In genomic region chrX:16911241-16911873, GRCm38 (mm10) we compare ENCODE assay signal across 9 mouse cellular contexts. TPM values are rescaled to one million over a fixed set of nuclear protein-coding genes. Genes with fewer than 3 reads are reported as not detected.
DNase-seq lines count a peak whose midpoint lies in the region; ATAC-seq and TF ChIP-seq lines count a peak whose summit lies in the region.
"Had no signal": no experiment of that assay in that cellular context is flagged by ENCODE, and none has a peak within 500 bp of the region (broad histone marks: within the 10 kb centered on the region; RNA-seq: fewer than 3 reads in every experiment).

Gene Ndp, minus strand, starts transcription at chrX:16911774.

- no peak for ATAC-seq in embryonic facial prominence, embryonic 13.5 days (ENCODE audit: insufficient number of reproducible peaks, insufficient read depth, low FRiP score, low TSS enrichment, low read depth)
- ATAC-seq in limb, embryonic 14.5 days (ENCODE audit: low FRiP score, low read depth), result no peak

- peak within 1 kb of the TSS; percentile 55 for H3K4me2 ChIP-seq in embryonic facial prominence, embryonic 13.5 days
- peak within 1 kb of the TSS; percentile 43 for H3K4me2 ChIP-seq in limb, embryonic 14.5 days (replicated peaks; ENCODE audit: low read depth, low read length, severe bottlenecking)

- no peak within 1 kb of the TSS for H3K27ac ChIP-seq in heart, adult 2 months
- no peak within 1 kb of the TSS for H3K27ac ChIP-seq in embryonic facial prominence, embryonic 13.5 days
- H3K27ac ChIP-seq in limb, embryonic 14.5 days (replicated peaks; ENCODE audit: low read depth, low read length), result no peak within 1 kb of the TSS

- no peak within 1 kb of the TSS for H3K9ac ChIP-seq in heart, adult 2 months (ENCODE audit: low read depth, low read length)
- H3K9ac ChIP-seq in embryonic facial prominence, embryonic 13.5 days, result peak within 1 kb of the TSS; percentile 54; the same call in 1 of the 2 replicates
- H3K9ac ChIP-seq in limb, embryonic 14.5 days (ENCODE audit: low read depth, low read length, severe bottlenecking), result peak within 1 kb of the TSS; percentile 7; the same call in 1 of the 2 replicates

- 21% methylated on average over 13 of the region's 13 CpGs for WGBS in heart, adult 2 months
- 19% methylated on average over 13 of the region's 13 CpGs for WGBS in embryonic facial prominence, embryonic 13.5 days
- 27% methylated on average over 13 of the region's 13 CpGs for WGBS in limb, embryonic 14.5 days

- no peaks in the 10 kb centered on the region for H3K27me3 ChIP-seq in heart, adult 2 months (ENCODE audit: control insufficient read depth, insufficient read depth, low read length)
- peaks cover 15% of the 10 kb centered on the region for H3K27me3 ChIP-seq in embryonic facial prominence, embryonic 13.5 days
- no peaks in the 10 kb centered on the region for H3K27me3 ChIP-seq in limb, embryonic 14.5 days (ENCODE audit: control insufficient read depth, insufficient read depth, low read length)

- no peaks in the 10 kb centered on the region for H3K36me3 ChIP-seq in heart, adult 2 months (ENCODE audit: control insufficient read depth, insufficient read depth, low read length)
- H3K36me3 ChIP-seq in embryonic facial prominence, embryonic 13.5 days, result no peaks in the 10 kb centered on the region
- H3K36me3 ChIP-seq in limb, embryonic 14.5 days (ENCODE audit: control insufficient read depth, insufficient read depth, low read length), result no peaks in the 10 kb centered on the region

- no peak for TF ChIP-seq POLR2A in heart, adult 2 months (IDR thresholded peaks at IDR 0.05; ENCODE audit: insufficient read depth, low read depth, low read length)
- no peak for TF ChIP-seq POLR2A in limb, embryonic 14.5 days (IDR thresholded peaks at IDR 0.05; ENCODE audit: borderline replicate concordance, extremely low read depth, insufficient read depth, insufficient read length)

- no peak for TF ChIP-seq CTCF in heart, adult 2 months (IDR thresholded peaks at IDR 0.05)

- peak within 1 kb of the TSS; percentile 10; the same call in 1 of the 2 replicates for H3K4me3 ChIP-seq in heart, adult 2 months
- H3K4me3 ChIP-seq in embryonic facial prominence, embryonic 13.5 days, result peak within 1 kb of the TSS; percentile 33
- peak within 1 kb of the TSS; percentile 25 for H3K4me3 ChIP-seq in limb, embryonic 14.5 days (replicated peaks; ENCODE audit: low read length)

- no peaks in the 10 kb centered on the region for H3K9me3 ChIP-seq in embryonic facial prominence, embryonic 13.5 days
- no peaks in the 10 kb centered on the region for H3K9me3 ChIP-seq in limb, embryonic 14.5 days (ENCODE audit: control insufficient read depth, low read length)

- no peak for DNase-seq in heart, adult 2 months
- no peak for DNase-seq in heart, adult 8-10 months (ENCODE audit: low spot score)
- peak; percentile 62 for DNase-seq in Muller cell, postnatal 12 days (ENCODE audit: inconsistent ontology term)
- peak; percentile 3 for DNase-seq in limb, embryonic 14.5 days (ENCODE audit: low spot score)
- no peak for DNase-seq in testis, postnatal 10 days (ENCODE audit: low spot score)
- no peak for DNase-seq in gastrocnemius, postnatal 4 days (ENCODE audit: low spot score in 2 of 2)
- DNase-seq in urinary bladder, adult 18-20 months (ENCODE audit: low spot score in 2 of 2), result no peak

- intact Hi-C loops in heart, adult 2 months (cut with DNase I), result no loop called here

- H3K4me1 ChIP-seq in heart, adult 2 months (ENCODE audit: control insufficient read depth, insufficient read depth, low read length), result no peaks in the 10 kb centered on the region; the same call in 1 of the 2 replicates
- no peaks in the 10 kb centered on the region for H3K4me1 ChIP-seq in embryonic facial prominence, embryonic 13.5 days
- H3K4me1 ChIP-seq in limb, embryonic 14.5 days (ENCODE audit: control insufficient read depth, insufficient read depth, low read length), result no peaks in the 10 kb centered on the region

- no peak for TF ChIP-seq EP300 in heart, adult 2 months (IDR thresholded peaks at IDR 0.05; ENCODE audit: insufficient read depth, low read depth, low read length)

- H3K79me2 ChIP-seq in heart, adult 2 months (replicated peaks; ENCODE audit: control insufficient read depth, insufficient read depth, low read length), result no peaks in the 10 kb centered on the region

RNA-seq across cellular contexts. Expression of gene Ndp, which starts in this region (rescaled TPM):
- not detected for total RNA-seq in heart, adult 2 months (2021)
- 0.09 and 0.10 TPM in 2 replicates for polyA plus RNA-seq in heart, adult 2 months (2012; rRNA removed)
- total RNA-seq in heart, adult 8-10 months (2022), result not detected
- 3.1 and 4.2 TPM in 2 replicates for polyA plus RNA-seq in embryonic facial prominence, embryonic 13.5 days (2015; fragmentation: Nextera tagmentation; extraction: Ambion mirVana)
- polyA plus RNA-seq in limb, embryonic 14.5 days (2012; rRNA removed), result 2.4 and 3.1 TPM in 2 replicates
- 3.8 and 4.4 TPM in 2 replicates for polyA plus RNA-seq in limb, embryonic 14.5 days (2014; fragmentation: Nextera tagmentation; extraction: Ambion mirVana)
- under 1 TPM; 0.23 to 0.54 TPM for total RNA-seq in gastrocnemius, postnatal 4 days (2021)
- total RNA-seq: liver, adult 2 months had no signal
- polyA plus RNA-seq: liver, adult 2 months had no signal

Comparison
In these comparisons a context has a peak if more than half of its experiments do, and no peak if none do; other contexts are left out.
1. DNase-seq: peak in Muller cell, postnatal 12 days (single experiment) and limb, embryonic 14.5 days (single experiment); none in heart, adult 2 months (0 of 2), heart, adult 8-10 months (single experiment), testis, postnatal 10 days (single experiment), gastrocnemius, postnatal 4 days (0 of 2) and urinary bladder, adult 18-20 months (0 of 2).
2. Peak in every context shown above with its lines, with median percentiles within 50 percentile points of each other: H3K4me3 ChIP-seq.